Mouse (Mus musculus) C2C12 (cell line): ENCODE measurements around the gene Scd4.

ENCODE experiments used
- CTCF ChIP-seq: IDR thresholded peaks from one replicate; pipeline ENCODE4 v1.5.1; 2011; ENCODE audit not compliant: control insufficient read depth, insufficient read depth, insufficient read length
- FOSL1 ChIP-seq: IDR thresholded peaks from one replicate; pipeline ENCODE4 v1.8.0; 2011; ENCODE audit warnings: mild to moderate bottlenecking, low read length; ENCODE audit not compliant: poor library complexity, insufficient read depth, severe bottlenecking
- USF1 ChIP-seq: IDR thresholded peaks from one replicate; pipeline ENCODE4 v1.6.1; 2011; ENCODE audit warnings: low read depth, mild to moderate bottlenecking, control low read depth, moderate library complexity

- TF ChIP-seq CTCF, result no peak
- TF ChIP-seq FOSL1, result no peak
- no peak for TF ChIP-seq USF1
These were observed 37.6 kb upstream of the Scd4 start for GRCm38 (mm10) chr19:44295251-44295650.
